In the genomic region with DNA sequence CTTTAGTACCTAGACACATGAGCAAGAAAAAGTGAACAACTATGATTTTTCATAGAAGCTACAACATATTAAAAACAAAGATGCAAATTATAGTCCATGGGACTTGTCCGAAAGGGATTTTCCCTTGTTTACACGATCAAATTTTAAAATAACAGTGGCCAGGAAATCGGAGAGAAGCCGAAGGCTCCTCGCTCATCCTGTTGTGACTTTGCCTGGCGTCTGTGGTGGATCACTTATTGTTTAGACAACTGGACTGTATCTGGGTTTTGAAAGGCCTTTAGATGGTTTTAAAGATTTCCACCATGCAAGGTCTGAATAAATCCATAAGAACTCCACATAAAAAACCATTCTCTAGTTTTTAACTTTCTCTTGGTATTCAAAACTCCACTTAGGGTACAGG, we compare ENCODE assay signal across 11 mouse cellular contexts. TPM values are rescaled to one million over a fixed set of nuclear protein-coding genes. Genes with fewer than 3 reads are reported as not detected.
A peak's percentile ranks its signal among the peaks of the same experiment; 100 is the strongest.
DNase-seq lines count a peak whose midpoint lies in the region; ATAC-seq and TF ChIP-seq lines count a peak whose summit lies in the region.
"Had no signal": no experiment of that assay in that cellular context is flagged by ENCODE, and none has a peak within 500 bp of the region (broad histone marks: within the 10 kb centered on the region; RNA-seq: fewer than 3 reads in every experiment).

No protein-coding gene starts in this region.

- no peak for TF ChIP-seq CTCF in left cerebral cortex, adult 2 months (IDR thresholded peaks at IDR 0.05)

- H3K9ac ChIP-seq in embryonic facial prominence, embryonic 15.5 days = no peak overlapping the region
- H3K9ac ChIP-seq in hindbrain, embryonic 15.5 days = no peak overlapping the region
- H3K9ac ChIP-seq: limb, embryonic 15.5 days had no signal

- no peak overlapping the region; the same call in 1 of the 2 replicates for H3K4me2 ChIP-seq in embryonic facial prominence, embryonic 15.5 days (replicated peaks)
- peak overlapping the region; percentile 73 for H3K4me2 ChIP-seq in hindbrain, embryonic 15.5 days

- intact Hi-C loops in left cerebral cortex, adult 2 months (cut with DNase I) = loop anchor here (5.0 kb wide), 1 partner anchor 36 kb away; no protein-coding TSS in a partner anchor
- intact Hi-C loops in left cerebral cortex, postnatal 25 days (cut with DNase I) = loop anchor here (5.0 kb wide), 1 partner anchor 36 kb away; no protein-coding TSS in a partner anchor

- no peak for ATAC-seq in embryonic facial prominence, embryonic 15.5 days (ENCODE audit: insufficient number of reproducible peaks, low FRiP score, low TSS enrichment, low read depth)
- ATAC-seq in hindbrain, embryonic 15.5 days (ENCODE audit: low FRiP score, low read depth) = no peak

- H3K27ac ChIP-seq in left cerebral cortex, adult 2 months = peak overlapping the region; percentile 91
- H3K27ac ChIP-seq in embryonic facial prominence, embryonic 15.5 days (replicated peaks) = no peak overlapping the region
- H3K27ac ChIP-seq in hindbrain, embryonic 15.5 days (replicated peaks) = no peak overlapping the region
- H3K27ac ChIP-seq: limb, embryonic 15.5 days had no signal

- no peaks in the 10 kb centered on the region for H3K27me3 ChIP-seq in embryonic facial prominence, embryonic 15.5 days
- no peaks in the 10 kb centered on the region for H3K27me3 ChIP-seq in hindbrain, embryonic 15.5 days
- H3K27me3 ChIP-seq: limb, embryonic 15.5 days had no signal

- peaks cover 12% of the 10 kb centered on the region for H3K4me1 ChIP-seq in embryonic facial prominence, embryonic 15.5 days
- H3K4me1 ChIP-seq in hindbrain, embryonic 15.5 days (replicated peaks) = peaks cover 11% of the 10 kb centered on the region

- no peak for DNase-seq in left cerebral cortex, adult 2 months (ENCODE audit: extremely low spot score in 1 of 2, low spot score in 2 of 2)
- no peak for DNase-seq in left cerebral cortex, postnatal 25 days (ENCODE audit: low spot score in 2 of 2)
- peak; percentile 57 for DNase-seq in lung, postnatal 10 days
- DNase-seq in right cerebral cortex, postnatal 4 days = no peak
- no peak for DNase-seq in spleen, postnatal 4 days (ENCODE audit: low spot score in 2 of 2)
- no peak for DNase-seq in retina, postnatal 1 day
- DNase-seq: cerebellum, adult 9-11 months; spleen, adult 18-20 months had no signal

- 64% methylated on average over 6 of the region's 6 CpGs for WGBS in embryonic facial prominence, embryonic 15.5 days
- WGBS in hindbrain, embryonic 15.5 days = 73% methylated on average over 6 of the region's 6 CpGs

- H3K4me3 ChIP-seq in left cerebral cortex, adult 2 months = peak overlapping the region; percentile 100
- H3K4me3 ChIP-seq in embryonic facial prominence, embryonic 15.5 days (replicated peaks) = peak overlapping the region; percentile 87; the same call in 1 of the 2 replicates
- peak overlapping the region; percentile 76 for H3K4me3 ChIP-seq in hindbrain, embryonic 15.5 days

- no peaks in the 10 kb centered on the region for H3K9me3 ChIP-seq in embryonic facial prominence, embryonic 15.5 days (replicated peaks)
- H3K9me3 ChIP-seq in hindbrain, embryonic 15.5 days = no peaks in the 10 kb centered on the region
- H3K9me3 ChIP-seq: limb, embryonic 15.5 days had no signal

- H3K36me3 ChIP-seq in embryonic facial prominence, embryonic 15.5 days = no peaks in the 10 kb centered on the region
- no peaks in the 10 kb centered on the region for H3K36me3 ChIP-seq in hindbrain, embryonic 15.5 days
- H3K36me3 ChIP-seq: limb, embryonic 15.5 days had no signal

RNA-seq across cellular contexts. Expression of a gene that starts 1.6 kb away (rescaled TPM):
- total RNA-seq in left cerebral cortex, adult 2 months (2021) = 10 to 100 TPM; 65.0 to 67.0 TPM
- total RNA-seq in left cerebral cortex, postnatal 25 days (2021) = 10 to 100 TPM; 55.8 to 67.1 TPM
- polyA plus RNA-seq in embryonic facial prominence, embryonic 15.5 days (2015; fragmentation: Nextera tagmentation; extraction: Ambion mirVana) = 23.3 and 24.7 TPM in 2 replicates
- 20.9 and 23.8 TPM in 2 replicates for polyA plus RNA-seq in hindbrain, embryonic 15.5 days (2015; fragmentation: Nextera tagmentation; extraction: Ambion mirVana)
